Mouse (Mus musculus) adrenal gland, adult (tissue): ENCODE results near the gene 9530077C05Rik.

ENCODE experiments used
- DNase-seq, 2 experiments: peaks; one replicate each; pipeline ENCODE4 v3.0.0; 2022 to 2023; ENCODE audit warnings: low spot score in 1 of 2; ENCODE audit not compliant: inconsistent age in 2 of 2

Gene 9530077C05Rik

GRCm38 (mm10) chr9:22455041-22455440 lies 43.7 kb downstream of the 9530077C05Rik start:
- no peak for DNase-seq

DNA sequence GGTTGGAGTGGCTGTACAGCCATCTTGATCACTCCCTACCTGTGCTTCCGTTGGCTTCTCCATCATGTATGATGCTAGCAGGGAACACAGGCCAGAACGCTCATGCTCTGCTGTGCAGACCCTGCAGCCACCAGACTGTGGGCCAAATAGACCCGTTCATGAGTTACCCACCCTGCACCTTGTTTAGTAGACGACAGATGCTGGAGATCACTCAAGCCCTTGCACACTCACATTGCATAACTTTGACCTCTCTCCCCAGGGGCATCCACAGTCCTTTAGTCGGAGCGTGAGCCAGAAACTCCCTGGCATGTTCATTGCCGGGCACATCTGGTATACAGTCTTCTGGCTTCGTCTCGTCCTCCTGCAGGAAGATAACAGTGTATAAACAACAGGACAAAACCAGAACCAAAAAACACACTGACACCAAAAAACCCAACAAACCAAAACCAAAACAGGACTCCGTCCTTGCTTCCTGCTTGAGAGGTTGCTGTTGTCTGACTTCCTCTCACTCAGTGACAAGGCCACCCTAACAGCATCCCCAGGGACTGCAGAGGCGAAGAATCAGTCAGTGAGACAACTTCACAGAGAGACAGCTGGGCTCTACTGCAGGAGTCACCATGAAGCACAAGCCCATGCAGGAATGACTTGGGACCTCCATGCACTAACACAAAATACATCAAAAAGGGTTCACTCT lies 46.0 kb downstream of the 9530077C05Rik start:
- DNase-seq: peak in 1 of 2 experiments; percentile 34

DNA sequence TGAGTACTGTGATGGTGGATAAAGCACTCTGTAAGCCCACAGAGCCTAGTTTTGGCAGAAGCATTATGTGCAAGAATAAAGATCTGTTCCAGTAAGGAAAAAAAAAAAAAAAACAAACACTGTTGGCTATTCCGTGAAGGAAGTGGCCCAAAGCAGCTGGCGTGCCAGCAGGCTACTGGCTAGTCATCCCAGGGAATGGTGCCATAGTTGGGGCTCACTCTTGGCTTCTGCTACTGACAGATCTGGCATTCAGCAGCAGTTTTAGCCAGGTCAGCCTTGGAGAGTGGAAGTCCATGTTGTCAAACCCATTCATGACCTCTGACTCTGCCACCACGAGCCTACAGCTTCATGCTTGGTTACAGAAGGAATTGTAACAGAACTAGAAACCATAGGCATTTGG lies 50.6 kb downstream of the 9530077C05Rik start:
- DNase-seq: peak in 1 of 2 experiments; percentile 71

GRCm38 (mm10) chr9:22466212-22466611 lies 54.9 kb downstream of the 9530077C05Rik start:
- DNase-seq: no peak

GRCm38 (mm10) chr9:22467371-22468169 lies 56.3 kb downstream of the 9530077C05Rik start:
- peak; percentile 72 to 86 for DNase-seq

DNA sequence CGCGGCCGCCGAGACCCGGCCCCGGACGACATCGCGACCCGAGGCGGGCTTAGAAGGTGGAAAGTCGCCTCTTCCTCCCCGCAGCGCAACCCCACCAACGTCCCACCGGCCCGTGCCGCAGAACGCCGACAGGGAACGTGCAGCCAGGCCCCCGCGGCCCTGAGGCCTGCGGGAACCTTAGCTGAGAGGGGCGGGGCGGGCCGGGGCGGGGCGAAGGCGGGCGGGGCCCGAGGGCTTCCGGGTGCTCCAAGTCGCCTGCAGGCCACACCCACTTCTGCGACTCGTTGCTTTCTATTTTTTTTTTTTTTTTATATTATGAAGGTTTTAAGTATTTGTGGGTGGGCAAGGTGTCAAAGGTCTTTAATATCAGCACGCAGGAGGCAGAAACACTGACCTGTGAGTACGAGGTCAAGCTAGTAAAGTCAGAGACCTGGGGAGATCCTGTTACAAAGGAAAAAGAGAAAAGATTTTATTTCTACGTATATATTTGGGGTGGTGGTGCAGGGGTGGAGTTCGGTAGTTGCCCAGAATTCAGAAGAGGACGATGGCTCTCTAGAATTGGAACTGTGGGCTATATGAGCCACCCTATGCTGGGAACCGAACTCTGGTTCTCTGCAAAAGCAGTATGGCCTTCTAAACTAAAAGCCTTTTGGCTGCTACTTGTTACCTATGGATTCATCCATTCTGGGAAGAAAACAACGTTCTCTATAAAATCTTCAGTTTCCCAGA lies 57.0 kb downstream of the 9530077C05Rik start:
- DNase-seq: peak; percentile 62 to 84

- peak in 1 of 2 experiments; percentile 31 for DNase-seq
Measured at GRCm38 (mm10) chr9:22468899-22469259, 57.6 kb downstream of the 9530077C05Rik start.

- peak in 1 of 2 experiments; percentile 25 for DNase-seq
Measured at GRCm38 (mm10) chr9:22469643-22470042, 58.3 kb downstream of the 9530077C05Rik start, which contains the start of gene Rp9. Gene Rp9 (minus strand): TSS chr9:22469743.

DNA sequence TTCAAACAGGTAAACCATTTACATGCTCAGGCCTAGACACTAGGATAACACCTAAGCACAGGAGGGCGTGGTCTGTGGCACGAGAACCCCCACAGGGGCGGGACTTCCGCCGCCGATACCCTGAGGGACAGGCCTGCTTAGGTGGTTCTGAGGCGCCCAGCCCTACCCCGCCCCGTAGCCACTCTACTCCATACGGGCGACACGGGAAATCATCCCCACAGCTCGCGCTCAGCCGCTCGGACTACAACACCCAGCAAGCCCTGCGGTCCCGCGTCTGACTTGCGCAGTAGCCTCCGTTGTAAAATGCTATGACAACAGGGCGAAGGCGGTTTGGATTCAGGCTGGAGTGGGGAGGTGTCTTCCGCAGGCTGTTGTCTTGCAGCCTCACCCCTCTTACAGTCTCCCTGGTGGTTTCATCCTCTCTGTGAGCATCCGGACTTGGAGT lies 64.1 kb downstream of the 9530077C05Rik start, which contains the start of gene Bbs9:
TSS of gene Bbs9 (plus strand) at position 292 of the 445 bp plus-strand sequence.
- DNase-seq: peak; percentile 96 to 98

GRCm38 (mm10) chr9:22476265-22476664 lies 65.0 kb downstream of the 9530077C05Rik start:
- peak in 1 of 2 experiments; percentile 13 for DNase-seq

DNA sequence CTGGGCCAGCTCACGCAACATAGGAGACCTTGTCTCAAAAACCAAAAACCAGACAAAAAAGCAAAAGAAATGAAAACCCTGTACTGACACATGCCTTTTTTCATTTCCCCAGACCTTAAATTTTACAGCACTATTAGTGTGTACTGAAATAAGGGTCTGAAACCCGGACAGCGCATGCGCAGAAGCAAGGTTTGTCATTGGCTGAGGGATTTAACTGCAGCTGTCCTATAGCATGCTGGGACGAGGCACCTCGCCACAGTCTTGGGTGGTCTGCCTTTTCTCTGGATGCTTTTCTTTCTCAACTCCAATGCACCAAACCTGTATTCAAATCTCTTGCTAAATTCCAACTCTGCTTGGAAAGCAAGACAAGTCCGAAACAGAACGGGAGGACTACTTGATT lies 67.6 kb downstream of the 9530077C05Rik start:
- no peak for DNase-seq

DNA sequence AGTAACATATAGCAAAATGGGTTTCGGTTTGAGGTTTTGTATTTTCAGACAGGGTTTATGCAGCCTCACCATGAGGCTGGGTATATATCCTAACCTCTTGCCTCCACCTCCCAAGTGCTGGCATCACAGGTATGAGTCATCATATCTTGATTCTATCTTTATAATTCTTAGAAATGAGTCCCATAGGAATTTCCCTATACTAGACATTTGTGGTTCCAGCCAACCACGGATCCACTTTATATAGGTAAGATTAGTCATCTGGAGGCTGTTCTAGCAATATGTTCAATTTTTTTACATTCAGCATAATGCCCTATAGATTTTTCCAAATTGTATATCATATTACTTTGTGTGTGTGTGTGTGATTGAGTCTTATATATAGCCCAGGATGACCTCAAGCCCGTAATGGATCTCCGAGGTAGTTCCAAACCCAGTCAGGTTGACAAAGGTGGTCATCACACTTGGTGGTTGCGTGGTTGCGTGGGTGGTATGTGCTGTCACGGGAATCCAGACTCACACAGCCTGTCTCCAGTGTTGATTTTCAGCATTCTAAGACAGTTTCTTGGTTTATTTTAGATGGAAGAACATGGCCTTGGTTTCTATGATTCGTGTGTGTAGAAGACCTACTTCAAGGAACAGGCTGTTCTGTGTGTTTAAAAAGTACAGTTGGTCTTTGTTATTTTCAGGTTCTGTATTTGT lies 72.7 kb downstream of the 9530077C05Rik start:
- no peak for DNase-seq

DNA sequence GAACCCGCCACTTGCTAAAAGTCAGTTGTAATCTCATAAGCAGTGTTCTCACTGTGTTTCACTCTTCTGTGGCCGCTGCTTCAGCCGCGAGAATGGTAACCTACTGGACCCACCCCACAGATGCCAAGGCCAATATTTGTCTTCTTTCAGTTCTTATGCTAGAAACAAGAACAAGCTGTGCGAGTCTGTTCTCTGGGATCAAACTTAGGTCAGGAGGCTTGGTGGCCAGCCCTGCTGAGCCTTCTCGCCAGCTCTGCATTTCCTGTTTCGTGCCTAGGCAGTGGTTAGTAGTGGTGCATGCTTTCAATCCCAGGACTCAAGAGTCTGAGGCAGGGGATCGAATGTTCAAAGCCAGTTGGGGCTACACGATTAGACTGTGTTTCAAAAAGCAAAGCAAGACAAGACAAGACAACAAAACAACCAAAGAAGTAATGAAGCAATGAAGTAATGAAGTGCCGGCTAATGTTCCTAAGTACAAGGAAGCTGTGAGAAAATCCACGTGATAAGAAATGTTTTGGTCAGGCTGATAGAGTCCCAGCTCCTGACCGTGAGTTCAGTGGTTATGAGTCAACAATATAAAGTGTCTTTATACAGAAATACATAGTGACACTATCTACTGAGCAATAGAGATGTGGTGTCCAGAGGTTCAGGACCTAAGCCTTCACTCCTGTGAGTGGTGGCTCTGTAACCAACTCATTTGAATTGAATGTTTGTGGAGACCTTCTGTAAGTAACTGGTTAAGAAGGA lies 73.4 kb downstream of the 9530077C05Rik start:
- no peak for DNase-seq

GRCm38 (mm10) chr9:22486211-22486610 lies 74.9 kb downstream of the 9530077C05Rik start:
- no peak for DNase-seq

DNA sequence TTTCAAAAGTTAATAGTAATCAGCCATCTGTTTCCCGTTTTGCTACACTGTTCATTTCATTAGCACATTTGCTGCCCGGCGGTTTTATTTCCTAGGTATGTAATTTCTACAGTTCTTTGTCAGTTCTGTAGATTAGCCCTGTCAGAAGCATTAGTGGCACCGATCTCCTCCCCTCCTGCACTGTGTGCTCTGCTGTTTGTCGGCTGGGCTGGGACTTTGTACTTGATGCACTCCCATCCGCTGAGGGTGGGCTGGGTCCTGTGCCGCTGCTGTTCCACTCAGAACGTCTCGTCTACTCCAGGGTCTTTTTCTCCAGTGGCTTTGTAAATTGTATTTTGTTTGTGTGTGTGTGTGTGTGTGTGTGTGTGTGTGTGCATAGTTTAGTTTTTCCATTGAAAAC lies 77.7 kb downstream of the 9530077C05Rik start:
- DNase-seq: no peak
